8 mouse cellular contexts compared by ENCODE assay signal in the genomic region with DNA sequence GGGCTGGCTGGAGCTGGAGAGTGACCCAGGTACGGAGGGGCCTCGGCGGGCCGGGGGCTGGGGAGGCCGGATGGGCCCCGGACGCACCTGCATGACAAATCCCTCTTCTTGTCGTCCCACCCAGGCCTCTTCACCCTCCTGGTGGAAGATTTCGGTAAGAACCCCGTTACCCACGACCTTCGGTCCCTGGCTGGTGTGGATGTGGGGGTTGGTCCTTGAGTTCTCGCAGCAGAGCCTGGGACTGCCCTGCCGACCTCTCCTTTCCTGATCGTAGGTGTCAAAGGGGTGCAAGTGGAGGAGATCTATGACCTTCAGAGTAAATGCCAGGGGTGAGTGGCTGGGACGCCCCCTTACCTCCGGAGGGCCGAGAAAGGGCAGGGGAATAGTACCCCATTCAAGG. TPM values are rescaled to one million over a fixed set of nuclear protein-coding genes. Genes with fewer than 3 reads are reported as not detected.
A peak's percentile ranks its signal among the peaks of the same experiment; 100 is the strongest.
DNase-seq lines count a peak whose midpoint lies in the region; ATAC-seq and TF ChIP-seq lines count a peak whose summit lies in the region.

No protein-coding gene starts in this region.

- H3K36me3 ChIP-seq in embryonic facial prominence, embryonic 11.5 days (replicated peaks; ENCODE audit: control insufficient read depth, insufficient read depth, low read depth, low read length), result peaks cover 15% of the 10 kb centered on the region

- TF ChIP-seq CTCF in layer of hippocampus, adult 2 months (conservative IDR thresholded peaks at IDR 0.05), result no peak

- DNase-seq in layer of hippocampus, adult 2 months (ENCODE audit: low spot score in 2 of 2), result no peak
- no peak for DNase-seq in layer of hippocampus, postnatal 14 days (ENCODE audit: low spot score in 2 of 2)
- DNase-seq in embryonic facial prominence, embryonic 11.5 days (ENCODE audit: low spot score), result no peak
- DNase-seq in left cerebral cortex, adult 11 months (ENCODE audit: low spot score), result no peak
- DNase-seq in left cerebral cortex, adult 8-10 months (ENCODE audit: low spot score in 2 of 2), result no peak
- DNase-seq in cerebellum, postnatal 10 days, result no peak

- H3K27ac ChIP-seq in layer of hippocampus, adult 2 months, result peak overlapping the region; percentile 98
- H3K27ac ChIP-seq in embryonic facial prominence, embryonic 11.5 days (replicated peaks; ENCODE audit: low read depth, low read length), result no peak overlapping the region; the same call in 1 of the 2 replicates

- WGBS in embryonic facial prominence, embryonic 11.5 days, result 2% methylated on average over 18 of the region's 18 CpGs

- no peaks in the 10 kb centered on the region for H3K9me3 ChIP-seq in embryonic facial prominence, embryonic 11.5 days (replicated peaks; ENCODE audit: control insufficient read depth, low read length)

- no peaks in the 10 kb centered on the region for H3K4me1 ChIP-seq in embryonic facial prominence, embryonic 11.5 days (ENCODE audit: control insufficient read depth, insufficient read depth, low read length)

- H3K9ac ChIP-seq in embryonic facial prominence, embryonic 11.5 days (replicated peaks; ENCODE audit: low read length), result peak overlapping the region; percentile 94

- ATAC-seq in embryonic facial prominence, embryonic 11.5 days (replicated peaks; ENCODE audit: insufficient number of reproducible peaks, low FRiP score, low TSS enrichment, low read depth), result no peak; the same call in 1 of the 2 replicates
- peak; percentile 7 for ATAC-seq in inflammation-experienced regulatory T-cells, adult 6 months
- 0 out of 2 replicates have a peak, but pooled peaks have one; percentile 7 for ATAC-seq in monocyte, adult 5-6 weeks (replicated peaks; ENCODE audit: insufficient number of reproducible peaks, low FRiP score, low TSS enrichment, poor library complexity, severe bottlenecking)

- H3K27me3 ChIP-seq in embryonic facial prominence, embryonic 11.5 days (ENCODE audit: control insufficient read depth, insufficient read depth, low read length), result no peaks in the 10 kb centered on the region

- H3K4me3 ChIP-seq in layer of hippocampus, adult 2 months, result peak overlapping the region; percentile 99
- peak overlapping the region; percentile 97 for H3K4me3 ChIP-seq in embryonic facial prominence, embryonic 11.5 days (ENCODE audit: low read depth, low read length)

- peak overlapping the region; percentile 78 for H3K4me2 ChIP-seq in embryonic facial prominence, embryonic 11.5 days (ENCODE audit: low read depth, low read length)

RNA-seq across cellular contexts. Expression of a gene that starts 0.4 kb away (rescaled TPM):
- total RNA-seq in layer of hippocampus, adult 2 months (2021), result 100 to 1,000 TPM; 130 to 144 TPM
- total RNA-seq in layer of hippocampus, postnatal 14 days (2021), result 100 to 1,000 TPM; 125 to 127 TPM
- 82.9 and 85.1 TPM in 2 replicates for polyA plus RNA-seq in embryonic facial prominence, embryonic 11.5 days (2014; fragmentation: Nextera tagmentation; extraction: Ambion mirVana)
- 10 to 100 TPM; 23.6 to 28.7 (median 28.3) TPM for polyA plus RNA-seq in inflammation-experienced regulatory T-cells, adult 6 months (2017; shearing (Covaris generic))
- 40.4 to 69.5 TPM (median 59.6 TPM) in 3 replicates for total RNA-seq in monocyte, adult 5-6 weeks (2017)
- total RNA-seq in left cerebral cortex, adult 8-10 months (2022), result 100 to 1,000 TPM; 131 to 140 (median 137) TPM

RNA-seq across cellular contexts. Expression of a gene that starts 0.5 kb away (rescaled TPM):
- 1 to 10 TPM; 5.3 to 6.0 TPM for total RNA-seq in layer of hippocampus, adult 2 months (2021)
- 1 to 10 TPM; 4.0 to 6.3 TPM for total RNA-seq in layer of hippocampus, postnatal 14 days (2021)
- polyA plus RNA-seq in embryonic facial prominence, embryonic 11.5 days (2014; fragmentation: Nextera tagmentation; extraction: Ambion mirVana), result 12.5 and 14.2 TPM in 2 replicates
- polyA plus RNA-seq in inflammation-experienced regulatory T-cells, adult 6 months (2017; shearing (Covaris generic)), result 10 to 100 TPM; 11.8 to 13.2 (median 13.1) TPM
- 13.2 to 19.6 TPM (median 14.0 TPM) in 3 replicates for total RNA-seq in monocyte, adult 5-6 weeks (2017)
- total RNA-seq in left cerebral cortex, adult 8-10 months (2022), result 1 to 10 TPM; 5.1 to 6.3 (median 5.7) TPM

RNA-seq across cellular contexts. Expression of a gene that starts 34.0 kb away (rescaled TPM):
- 1 to 10 TPM; 5.0 to 6.1 TPM for total RNA-seq in layer of hippocampus, adult 2 months (2021)
- total RNA-seq in layer of hippocampus, postnatal 14 days (2021), result 1 to 10 TPM; 5.5 to 6.4 TPM
- polyA plus RNA-seq in embryonic facial prominence, embryonic 11.5 days (2014; fragmentation: Nextera tagmentation; extraction: Ambion mirVana), result 0.21 and 0.24 TPM in 2 replicates
- polyA plus RNA-seq in inflammation-experienced regulatory T-cells, adult 6 months (2017; shearing (Covaris generic)), result not detected
- not detected in 3 replicates for total RNA-seq in monocyte, adult 5-6 weeks (2017)
- total RNA-seq in left cerebral cortex, adult 8-10 months (2022), result 1 to 10 TPM; 5.0 to 6.0 (median 5.7) TPM

RNA-seq across cellular contexts. Expression of a gene that starts 34.9 kb away (rescaled TPM):
- total RNA-seq in layer of hippocampus, adult 2 months (2021), result 100 to 1,000 TPM; 472 to 491 TPM
- total RNA-seq in layer of hippocampus, postnatal 14 days (2021), result 100 to 1,000 TPM; 433 to 449 TPM
- polyA plus RNA-seq in embryonic facial prominence, embryonic 11.5 days (2014; fragmentation: Nextera tagmentation; extraction: Ambion mirVana), result 270 and 277 TPM in 2 replicates
- 100 to 1,000 TPM in 2 of 3 experiments, 10 to 100 TPM in 1; 77.1 to 218 (median 164) TPM for polyA plus RNA-seq in inflammation-experienced regulatory T-cells, adult 6 months (2017; shearing (Covaris generic))
- total RNA-seq in monocyte, adult 5-6 weeks (2017), result 88.8 to 157 TPM (median 111 TPM) in 3 replicates
- total RNA-seq in left cerebral cortex, adult 8-10 months (2022), result 100 to 1,000 TPM; 363 to 424 (median 392) TPM

RNA-seq across cellular contexts. Expression of a gene that starts 43.5 kb away (rescaled TPM):
- total RNA-seq in layer of hippocampus, adult 2 months (2021), result 1 to 10 TPM; 2.4 to 2.9 TPM
- 1 to 10 TPM in 1 of 2 experiments, under 1 TPM in 1; 0.85 to 3.7 TPM for total RNA-seq in layer of hippocampus, postnatal 14 days (2021)
- polyA plus RNA-seq in embryonic facial prominence, embryonic 11.5 days (2014; fragmentation: Nextera tagmentation; extraction: Ambion mirVana), result 10.0 and 25.3 TPM in 2 replicates
- polyA plus RNA-seq in inflammation-experienced regulatory T-cells, adult 6 months (2017; shearing (Covaris generic)), result not detected
- total RNA-seq in monocyte, adult 5-6 weeks (2017), result not detected in 3 replicates
- 10 to 100 TPM; 19.5 to 22.6 (median 19.7) TPM for total RNA-seq in left cerebral cortex, adult 8-10 months (2022)
